Mouse (Mus musculus): ENCODE measurements around the gene Tubd1.
A peak's percentile ranks its signal among the peaks of the same experiment; 100 is the strongest.

The Tubd1 gene

DNA sequence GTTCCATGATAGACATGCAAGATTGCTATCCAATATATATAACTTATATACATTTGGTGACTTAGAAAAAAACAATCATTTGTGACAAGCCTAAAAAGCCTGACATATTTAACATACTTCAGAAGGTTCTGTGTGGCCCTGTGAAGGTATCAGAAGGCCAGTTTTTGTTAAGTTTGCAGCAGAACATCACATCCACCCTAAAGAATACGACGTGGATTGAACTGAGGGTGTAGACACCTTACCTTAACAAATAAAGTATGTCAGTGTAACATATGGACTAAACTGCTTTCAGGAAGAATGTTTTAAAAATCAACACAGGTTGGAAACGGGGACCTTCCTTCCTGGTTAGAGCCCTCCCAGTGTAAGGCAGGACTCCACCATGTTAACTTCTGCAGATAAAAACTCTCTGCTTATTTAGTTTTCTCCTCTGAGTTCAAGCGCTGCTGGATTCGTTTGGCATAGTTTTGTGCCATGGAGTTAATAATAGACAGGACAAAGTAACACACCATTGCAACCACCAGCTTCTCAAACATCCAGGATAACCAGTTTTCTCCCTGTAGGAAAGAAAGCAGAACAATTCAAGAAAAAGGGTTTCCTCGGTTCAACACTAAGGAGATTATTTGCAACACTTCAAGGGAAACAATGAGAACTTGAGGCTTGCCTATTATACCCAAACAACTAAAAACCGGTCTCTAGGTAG is 40.3 kb downstream of the Tubd1 start:
- no peak for DNase-seq

DNA sequence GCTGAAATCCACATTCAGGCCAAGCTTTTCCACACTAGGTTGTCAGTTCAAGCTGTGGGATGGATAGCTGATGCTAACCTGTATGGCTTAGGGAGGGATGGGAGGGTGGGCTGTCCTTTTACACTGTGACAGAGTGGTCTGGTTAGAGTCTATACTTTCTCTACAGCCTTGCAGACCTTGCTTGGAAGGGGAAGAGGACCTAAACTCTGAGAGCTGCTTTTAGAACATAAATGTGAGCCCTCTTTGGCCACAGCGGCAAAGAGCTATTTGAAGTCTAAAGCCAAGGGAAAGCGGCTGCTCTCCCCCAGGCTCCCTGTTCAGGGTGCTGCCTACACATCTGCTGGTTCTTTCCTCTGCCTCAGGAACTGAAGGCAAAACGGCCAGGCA is 40.8 kb downstream of the Tubd1 start:
- DNase-seq = no peak

DNA sequence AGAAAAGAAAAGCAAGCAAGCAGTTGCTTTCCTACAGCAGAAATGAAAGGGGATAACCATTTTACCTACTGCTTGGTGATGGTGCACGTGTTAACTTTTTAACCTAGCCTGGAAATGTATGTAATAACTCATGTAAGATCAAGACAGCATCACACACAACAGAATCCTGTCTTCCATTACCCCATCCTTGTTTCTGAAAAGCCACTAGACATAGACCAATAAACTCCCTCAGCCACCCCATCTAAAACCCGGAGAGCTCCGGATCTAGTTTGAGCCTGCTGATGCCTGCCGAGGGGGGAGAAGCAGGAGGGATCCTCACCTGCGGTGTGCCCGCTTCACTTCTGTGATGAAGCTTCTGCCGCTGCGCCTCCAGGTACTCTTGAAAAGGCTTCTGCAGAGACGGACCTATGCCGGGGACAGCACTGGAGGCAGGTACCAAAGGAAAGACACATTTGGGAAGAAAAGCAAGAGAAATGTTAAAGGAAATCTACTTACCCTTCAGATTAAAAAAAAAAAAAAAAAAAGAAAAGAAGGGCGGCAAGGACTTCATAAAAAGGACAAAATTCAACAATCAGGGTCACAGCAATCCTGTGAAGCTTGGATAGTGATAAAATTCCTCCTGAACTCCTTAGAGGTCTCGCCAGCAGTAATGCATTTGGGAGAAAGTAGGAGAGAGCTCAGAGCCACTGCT is 41.5 kb downstream of the Tubd1 start:
- peak; percentile 27 to 52 for DNase-seq

DNA sequence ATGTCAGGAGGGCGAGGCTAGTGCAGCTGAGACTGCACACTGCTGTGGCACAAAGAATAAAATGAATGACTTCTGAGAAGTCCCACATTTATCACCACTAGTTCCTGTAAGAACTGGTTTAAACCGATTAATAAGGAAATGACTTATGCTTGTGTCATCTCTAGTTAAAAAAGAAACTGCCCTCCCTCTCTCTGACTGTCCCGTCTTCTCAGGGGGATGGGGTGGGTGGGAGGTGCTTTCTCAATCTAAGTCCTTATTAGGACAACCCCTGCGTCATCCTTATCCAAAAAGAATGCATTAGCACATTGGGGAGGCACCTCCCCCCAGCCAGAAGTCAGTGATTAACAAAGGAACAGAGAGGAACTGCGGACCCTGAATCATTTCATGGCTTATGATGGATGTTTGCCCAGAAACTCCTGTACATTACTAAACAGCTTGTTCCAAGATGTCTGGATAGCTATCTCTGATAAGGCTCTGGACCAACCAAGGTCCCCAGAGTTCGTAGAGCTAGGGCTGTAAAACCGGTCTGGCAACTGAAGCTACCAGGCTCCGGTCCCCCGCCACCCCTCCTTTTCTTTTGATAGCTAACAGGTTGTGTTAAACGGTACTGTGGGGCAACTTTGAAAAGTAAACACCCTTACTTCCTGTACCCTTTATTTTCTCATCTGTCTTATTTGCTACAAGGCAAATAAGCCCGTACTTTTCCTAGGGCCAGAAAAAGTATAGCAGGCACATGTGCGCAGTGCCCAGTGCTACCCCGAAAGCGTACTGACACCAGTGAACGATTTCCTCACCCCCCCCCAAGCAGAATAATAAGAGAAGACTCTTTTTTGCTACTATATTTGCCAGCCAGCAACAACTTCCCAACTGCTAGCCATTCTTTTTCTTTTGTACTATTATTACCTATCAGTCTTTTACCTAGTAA is 42.3 kb downstream of the Tubd1 start:
- DNase-seq = peak; percentile 33 to 53

DNA sequence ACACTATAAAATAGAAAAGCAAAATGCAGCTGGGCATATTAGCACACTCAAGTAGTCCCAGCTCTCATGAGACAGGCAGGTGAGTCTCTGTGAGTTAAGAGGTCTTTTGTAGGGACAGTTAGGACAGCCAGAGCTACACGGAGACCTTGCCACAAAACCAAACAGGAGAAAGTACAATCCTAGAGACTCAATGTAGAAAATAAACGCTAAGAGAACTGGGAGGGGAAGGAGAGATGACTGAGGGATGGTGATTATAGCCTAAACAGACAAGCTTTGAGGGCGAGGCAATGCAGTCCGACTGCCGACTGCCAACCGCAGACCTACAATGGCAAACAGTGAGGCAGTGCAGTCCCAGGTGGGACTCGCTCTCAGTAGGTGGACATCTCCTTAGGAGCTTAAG is 43.0 kb downstream of the Tubd1 start:
- DNase-seq = no peak

DNA sequence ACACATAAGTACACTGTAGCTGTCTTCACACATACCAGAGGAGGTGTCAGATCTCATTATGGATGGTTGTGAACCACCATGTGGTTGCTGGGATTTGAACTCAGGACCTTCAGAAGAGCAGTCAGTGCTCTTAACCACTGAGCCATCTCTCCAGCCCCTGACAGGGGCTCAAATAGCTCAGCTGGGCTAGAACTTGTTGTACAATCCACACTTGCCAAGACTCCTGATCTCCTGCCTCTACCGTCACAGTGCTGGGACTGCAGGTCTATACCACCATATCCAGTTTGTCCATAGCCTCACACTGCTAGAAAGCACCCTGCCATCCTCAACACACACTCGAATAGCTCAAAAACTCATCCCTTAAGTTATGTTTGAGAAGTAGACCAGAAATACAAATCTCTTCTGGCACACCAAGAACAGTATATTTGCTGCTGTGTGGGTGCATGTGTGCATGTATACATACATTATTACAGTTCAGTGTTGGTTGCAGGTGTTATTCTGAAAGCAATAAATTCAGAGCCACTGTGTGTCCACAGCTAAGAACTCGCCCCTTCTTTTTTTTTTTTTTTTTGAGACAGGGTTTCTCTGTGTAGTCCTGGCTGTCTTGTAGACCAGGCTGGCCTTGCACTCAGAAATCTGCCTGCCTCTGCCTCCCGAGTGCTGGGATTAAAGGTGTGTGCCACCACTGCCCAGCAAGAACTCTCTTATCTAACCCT is 44.0 kb downstream of the Tubd1 start:
- no peak for DNase-seq

DNA sequence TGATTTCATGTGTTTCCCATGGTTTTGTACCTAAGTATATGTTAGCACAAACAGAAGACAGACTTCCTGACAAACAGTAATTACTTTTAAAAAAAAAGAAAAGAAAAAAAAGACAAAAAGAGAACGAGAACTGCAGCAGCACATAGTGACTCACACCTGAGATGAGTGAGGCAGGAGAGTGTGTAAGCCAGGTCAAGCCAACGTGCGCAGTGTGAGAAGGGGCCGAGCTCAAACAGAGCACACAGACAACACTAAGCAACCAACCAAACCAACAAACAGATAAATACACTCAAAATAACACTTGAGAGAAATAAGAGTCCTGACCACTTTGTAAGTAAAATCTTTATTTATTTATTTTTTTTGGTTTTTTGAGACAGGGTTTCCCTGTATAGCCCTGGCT is 45.3 kb downstream of the Tubd1 start:
- no peak for DNase-seq

DNA sequence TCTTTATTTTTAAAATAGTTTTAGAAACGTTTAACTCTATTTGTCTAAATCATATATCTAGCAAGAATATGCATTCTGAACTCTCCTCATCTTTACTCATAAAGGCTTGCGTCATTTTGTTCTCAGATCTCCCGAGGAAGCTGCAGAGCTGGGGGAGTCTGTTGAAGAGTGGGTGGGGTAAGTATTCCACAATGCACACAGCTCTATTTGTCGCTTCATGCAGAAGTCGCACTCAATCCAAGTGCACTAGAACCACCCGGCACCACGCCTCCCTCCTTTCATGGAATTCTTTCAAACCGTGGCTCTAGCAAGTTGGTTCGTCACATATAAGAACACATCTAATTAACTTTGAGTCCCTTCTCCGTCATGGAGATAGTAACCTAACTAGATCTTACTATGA is 45.8 kb downstream of the Tubd1 start:
- DNase-seq = no peak

DNA sequence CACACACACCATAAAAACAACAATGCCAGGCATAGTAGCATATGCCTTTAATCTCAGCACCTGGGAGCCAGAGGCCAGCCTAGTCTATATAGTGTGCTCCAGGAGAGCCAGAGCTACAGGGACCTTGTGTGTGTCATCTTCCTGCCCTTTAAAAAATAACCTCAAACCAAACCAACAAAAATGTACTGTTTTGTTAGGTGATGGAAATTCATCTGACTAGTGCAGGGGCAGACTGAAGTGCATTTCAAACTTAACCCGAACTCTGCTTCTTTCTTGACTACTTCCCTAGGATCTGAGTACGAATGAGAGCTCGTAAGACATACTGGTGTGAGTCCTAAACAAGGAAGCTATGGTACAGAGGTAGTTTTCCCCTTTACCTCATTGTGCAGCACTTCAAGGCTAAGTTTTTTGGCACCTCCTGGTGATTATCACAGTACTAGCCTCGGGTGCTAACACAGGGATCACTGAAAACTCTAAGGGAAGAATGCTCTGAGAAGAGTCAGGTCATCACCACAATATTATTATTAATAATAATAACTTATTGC is 46.6 kb downstream of the Tubd1 start:
- DNase-seq = no peak

DNA sequence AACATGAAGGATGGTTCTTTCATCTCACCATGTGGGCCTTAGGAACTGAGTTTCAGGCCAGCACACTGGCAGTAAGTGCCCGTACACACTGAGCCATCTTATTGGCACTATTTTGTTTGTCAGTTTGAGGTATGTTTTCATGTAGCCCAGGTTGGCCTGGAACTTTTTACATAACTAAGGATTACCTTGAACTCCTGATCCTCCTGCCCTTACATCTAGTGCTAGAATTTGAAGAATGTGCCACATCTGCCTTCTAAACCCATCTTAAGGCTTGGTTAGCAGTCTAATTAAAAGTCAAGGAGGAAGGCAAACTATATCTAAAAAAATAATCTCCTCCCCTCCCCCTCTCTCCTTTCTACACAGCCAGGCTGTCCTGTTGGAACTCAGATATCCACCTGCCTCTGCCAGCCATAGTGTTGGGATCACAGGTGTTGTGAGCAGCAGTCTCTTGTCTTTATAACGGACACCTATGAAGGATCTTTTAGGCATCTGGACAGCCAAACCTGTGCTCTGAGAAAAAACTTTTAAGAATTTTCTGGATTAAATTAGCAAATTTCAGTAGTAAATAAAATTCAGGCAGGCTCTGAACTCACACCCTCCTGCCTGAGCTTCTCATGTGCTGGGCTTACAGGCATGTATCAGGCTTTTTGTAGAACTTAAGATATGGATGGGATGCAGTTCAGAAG is 47.3 kb downstream of the Tubd1 start:
- DNase-seq = no peak

DNA sequence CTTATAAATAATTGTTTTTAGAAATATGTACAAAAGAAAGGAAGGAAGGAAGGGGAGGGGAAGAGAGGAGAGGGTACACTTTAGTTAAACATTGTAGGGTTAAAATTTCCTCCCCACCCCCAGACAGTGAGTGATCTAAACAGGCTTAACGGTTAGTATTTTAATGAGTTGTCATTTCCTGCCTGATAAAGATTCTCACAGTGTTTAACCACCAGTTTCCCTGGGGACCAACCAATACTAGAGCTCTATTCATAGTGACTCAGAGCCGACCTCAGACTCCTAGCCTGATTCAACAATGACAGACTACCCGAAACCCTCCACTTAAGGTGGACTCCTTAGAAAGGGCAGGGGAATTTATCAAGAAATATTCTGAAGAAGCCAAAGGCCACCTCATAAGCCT is 48.2 kb downstream of the Tubd1 start:
- DNase-seq = no peak

DNA sequence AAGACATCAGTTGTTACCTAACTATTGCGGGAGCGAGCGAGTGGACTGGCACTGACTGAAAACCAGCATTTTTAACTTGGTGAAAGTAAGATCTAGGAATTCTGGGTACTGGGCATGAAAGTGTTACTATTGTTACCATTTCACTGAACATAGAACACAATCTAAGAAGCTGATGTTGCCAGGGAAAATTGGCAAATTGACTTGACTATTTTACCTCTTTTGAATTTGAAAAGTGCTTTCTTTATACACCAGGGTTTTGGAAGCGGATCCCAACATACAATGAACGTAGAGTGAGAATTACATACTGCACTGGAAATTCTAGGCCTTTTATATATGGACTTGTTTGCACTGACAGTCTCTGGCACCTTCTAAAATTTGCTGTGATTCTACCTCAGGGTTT is 48.7 kb downstream of the Tubd1 start:
- no peak for DNase-seq

DNA sequence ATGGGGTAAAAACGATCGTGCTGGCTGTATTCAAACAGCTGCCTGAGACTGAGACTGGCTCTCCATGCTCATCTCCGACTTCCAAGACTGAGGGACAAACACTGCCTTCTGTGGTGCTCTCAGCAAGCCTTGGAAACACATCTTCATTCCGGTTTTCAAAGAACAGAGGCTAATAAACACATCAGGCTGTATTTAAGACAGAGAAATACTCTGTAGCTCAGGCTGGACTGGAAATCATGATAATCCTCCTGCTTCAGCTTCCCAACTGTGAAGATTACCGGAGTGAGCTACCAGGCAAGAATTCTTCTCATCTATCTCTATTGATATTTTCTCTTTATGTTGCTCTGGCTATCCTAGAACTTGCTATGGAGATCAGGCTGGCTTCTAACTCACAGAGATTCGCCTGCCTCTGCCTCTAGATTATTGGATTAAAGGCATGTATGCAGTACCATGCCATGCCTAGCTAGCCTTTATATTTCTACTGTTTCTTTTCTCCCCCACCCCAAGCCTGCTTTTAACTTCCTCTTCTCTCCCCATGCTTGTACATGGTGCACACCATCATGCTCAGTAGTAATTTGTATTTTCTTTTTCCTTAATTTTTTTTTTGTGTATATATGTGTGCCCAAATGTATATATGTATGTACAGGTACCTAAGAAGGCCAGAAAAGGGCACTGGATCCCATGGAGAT is 49.5 kb downstream of the Tubd1 start:
- DNase-seq = no peak

DNA sequence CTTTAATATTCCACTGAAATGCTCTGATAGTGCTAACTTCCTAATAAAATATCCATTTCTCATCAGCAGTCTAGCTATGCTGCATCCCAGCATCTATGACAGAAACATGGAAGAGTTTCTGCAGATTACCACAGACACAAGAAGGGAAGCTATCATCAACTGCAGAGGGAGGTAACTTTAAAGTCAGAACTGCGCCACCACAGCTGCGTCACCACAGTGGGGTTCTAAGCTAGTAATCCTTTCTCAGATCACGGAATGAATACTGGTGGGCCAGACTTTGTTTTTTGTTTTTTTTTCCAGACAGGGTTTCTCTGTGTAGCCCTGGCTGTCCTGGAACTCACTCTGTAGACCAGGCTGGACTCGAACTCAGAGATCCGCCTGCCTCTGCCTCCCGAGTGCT is 50.6 kb downstream of the Tubd1 start:
- no peak for DNase-seq

DNA sequence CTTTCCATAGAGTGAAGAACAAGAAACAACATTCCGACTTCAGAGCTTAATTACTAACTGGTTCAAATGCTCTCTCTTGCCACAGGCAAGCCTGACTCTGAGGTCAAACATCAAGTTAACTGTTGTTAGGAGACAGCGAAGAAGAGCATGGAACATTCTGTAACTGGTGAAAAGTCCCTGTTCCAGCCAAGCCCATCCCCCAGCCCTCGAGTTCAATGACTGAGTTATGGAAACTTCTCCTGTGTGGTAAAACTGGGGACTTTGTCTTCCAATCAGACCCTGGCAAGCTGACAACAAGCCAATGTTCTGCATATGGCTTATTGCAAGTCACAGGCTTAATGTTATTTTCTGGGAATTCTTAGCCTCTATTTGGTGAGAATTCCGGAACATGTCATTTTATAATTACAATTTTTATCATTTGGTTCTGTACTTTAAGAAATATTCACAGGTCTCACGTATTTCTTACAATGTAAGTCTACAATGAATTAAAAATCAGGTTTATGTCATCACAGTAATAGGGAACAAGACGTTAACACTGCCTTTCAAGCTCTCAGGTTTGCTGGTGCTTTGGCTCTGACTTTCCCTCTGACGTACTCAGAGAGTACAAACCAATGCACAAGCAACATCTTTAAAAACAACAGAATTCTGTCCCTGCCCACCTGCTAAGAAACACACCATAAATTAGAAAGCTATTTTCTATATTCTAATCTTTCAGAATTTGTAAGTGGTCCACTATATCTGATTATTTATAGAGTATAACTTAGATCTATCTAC is 51.6 kb downstream of the Tubd1 start:
- DNase-seq = no peak

DNA sequence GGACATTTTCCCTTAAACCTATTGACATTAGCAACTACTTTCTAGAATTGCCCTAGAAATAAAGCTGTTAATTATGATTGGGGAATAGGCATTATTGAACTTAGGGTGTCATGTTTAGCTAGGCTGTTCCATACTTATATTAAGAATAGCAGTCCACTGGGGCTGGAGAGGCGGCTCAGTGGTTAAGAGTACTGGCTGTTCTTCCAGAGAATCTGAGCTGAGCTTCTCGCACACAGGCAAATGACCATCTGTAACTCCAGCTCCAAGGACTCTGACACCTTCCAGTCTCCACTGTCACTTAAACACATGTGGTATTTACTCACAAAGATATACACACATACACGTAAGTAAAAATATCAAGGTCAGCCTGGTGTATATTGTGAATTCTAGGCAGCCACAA is 52.2 kb downstream of the Tubd1 start:
- no peak for DNase-seq

DNA sequence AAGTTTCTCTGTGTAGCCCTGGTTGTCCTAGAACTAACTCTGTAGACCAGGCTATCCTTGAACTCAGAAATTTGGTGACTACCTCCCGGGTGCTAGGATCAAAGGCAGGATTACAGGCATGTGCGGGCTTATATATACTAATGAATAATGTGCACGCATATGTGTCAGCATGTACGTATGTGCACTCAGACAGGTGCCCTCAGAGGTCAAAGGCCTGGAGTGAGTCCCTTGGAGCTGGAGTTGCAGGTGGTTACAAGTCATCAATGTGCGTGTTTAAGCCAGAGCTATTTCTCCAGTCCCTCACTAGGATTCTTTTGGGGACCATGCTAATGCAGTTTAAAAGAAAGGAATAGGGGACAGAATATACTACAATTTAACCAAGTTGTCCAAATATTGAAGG is 53.4 kb downstream of the Tubd1 start:
- DNase-seq = no peak

DNA sequence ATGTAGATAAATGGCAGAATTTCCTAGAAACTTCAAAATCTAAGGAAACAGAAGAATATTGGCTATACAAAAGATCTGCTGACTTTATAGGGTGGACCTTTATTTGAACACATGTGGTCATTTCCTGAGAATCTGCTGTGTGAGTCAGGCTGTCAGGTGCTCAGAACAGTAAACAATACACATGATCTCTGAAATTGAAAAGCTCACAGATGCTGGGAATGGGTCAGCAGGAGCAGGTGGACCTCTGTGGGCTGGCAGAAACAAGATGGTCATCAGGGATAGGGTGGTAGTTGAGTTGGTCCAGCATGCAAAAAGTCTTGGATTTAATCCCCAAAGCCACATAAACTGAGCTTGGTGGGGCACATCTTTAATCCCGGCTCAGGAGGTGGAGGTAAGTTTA is 53.8 kb downstream of the Tubd1 start:
- DNase-seq = no peak

DNA sequence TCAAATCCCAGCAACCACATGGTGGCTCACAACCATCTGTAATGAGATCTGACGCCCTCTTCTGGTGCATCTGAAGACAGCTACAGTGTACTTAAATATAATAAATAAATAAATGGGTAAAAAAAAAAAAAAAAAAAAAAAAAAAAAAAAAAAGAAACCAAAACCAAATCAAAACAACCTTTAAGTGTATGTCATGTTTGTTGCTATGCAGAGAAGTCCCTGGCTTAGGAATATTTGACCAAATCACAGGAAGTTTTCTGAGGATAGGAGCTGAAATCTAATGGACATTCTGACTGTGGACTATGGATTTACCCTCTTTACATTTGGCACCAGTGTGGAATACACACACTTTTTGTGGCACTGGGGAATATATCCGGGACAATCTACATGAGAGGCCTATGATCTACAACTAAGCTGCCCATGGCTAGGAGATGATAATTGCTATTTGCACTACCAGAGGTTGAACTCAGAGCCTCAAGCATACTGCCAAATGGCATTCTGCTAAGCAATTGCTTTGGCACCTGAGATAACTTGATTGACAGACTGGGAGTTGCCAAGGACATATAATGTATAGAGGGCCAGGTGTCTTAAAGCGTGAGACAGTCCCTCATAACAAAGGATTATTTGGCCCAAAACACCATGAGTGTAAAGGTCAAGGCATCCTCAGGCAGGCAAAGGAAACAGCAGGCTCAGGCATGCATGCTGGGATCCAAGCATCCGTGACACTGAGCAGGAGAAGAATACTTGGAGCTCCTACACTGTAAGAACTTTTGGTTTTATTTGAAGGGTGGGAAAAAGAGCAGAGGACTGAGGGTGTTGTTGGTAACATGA is 54.8 kb downstream of the Tubd1 start:
- no peak for DNase-seq

DNA sequence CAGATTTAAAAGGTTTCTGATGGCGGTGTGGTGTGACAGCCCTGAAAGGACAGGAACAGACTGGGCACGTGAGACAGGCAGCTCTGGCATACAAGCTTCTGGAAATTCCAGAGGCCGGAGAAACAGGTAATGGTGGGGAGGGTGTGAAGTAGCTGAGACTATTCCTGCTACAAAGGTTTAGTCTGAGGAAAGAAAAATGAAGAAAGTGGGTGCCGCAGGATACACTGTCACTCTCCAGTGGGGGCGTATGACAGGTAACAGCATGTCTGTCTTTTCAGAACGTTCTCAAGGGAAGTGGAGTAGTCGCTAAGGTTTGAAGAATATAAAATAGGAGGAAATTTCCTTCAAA is 55.4 kb downstream of the Tubd1 start:
- DNase-seq = no peak
